Mouse (Mus musculus): ENCODE data around the gene Parvb. TPM values are rescaled to one million over a fixed set of nuclear protein-coding genes. Genes with fewer than 3 reads are reported as not detected.
"Not testable (repeated sequence)": the region's sequence is repeated elsewhere in the genome, so short reads cannot be mapped to it uniquely, and the experiment has no call there.

Gene Parvb
- total RNA-seq, 2 experiments from 2014 or later = 33.2 to 42.1 TPM

GRCm38 (mm10) chr15:84258602-84259355 lies 26.9 kb downstream of the Parvb start:
- peak; percentile 57 for DNase-seq

- peak; percentile 89 for DNase-seq
These were observed 28.4 kb downstream of the Parvb start for GRCm38 (mm10) chr15:84260123-84260822.

- DNase-seq = no peak
These were observed 30.8 kb downstream of the Parvb start for GRCm38 (mm10) chr15:84262630-84263029.

- DNase-seq = no peak
These were observed 31.7 kb downstream of the Parvb start for GRCm38 (mm10) chr15:84263573-84263972.

GRCm38 (mm10) chr15:84265141-84265540 lies 33.3 kb downstream of the Parvb start:
- peak; percentile 71 for DNase-seq

GRCm38 (mm10) chr15:84266290-84266689 lies 34.4 kb downstream of the Parvb start:
- DNase-seq = no peak

- peak; percentile 67 for DNase-seq
These were observed 35.9 kb downstream of the Parvb start for GRCm38 (mm10) chr15:84267720-84268260.

- DNase-seq = peak; percentile 47
These were observed 37.3 kb downstream of the Parvb start for GRCm38 (mm10) chr15:84269107-84269633.

- no peak for DNase-seq
These were observed 38.2 kb downstream of the Parvb start for GRCm38 (mm10) chr15:84270032-84270431.

- peak; percentile 53 for DNase-seq
These were observed 38.6 kb downstream of the Parvb start for GRCm38 (mm10) chr15:84270463-84270862.

GRCm38 (mm10) chr15:84276066-84276465 lies 44.2 kb downstream of the Parvb start:
- no peak for DNase-seq

- no peak for DNase-seq
These were observed 46.2 kb downstream of the Parvb start for GRCm38 (mm10) chr15:84278091-84278490.

GRCm38 (mm10) chr15:84278656-84279055 lies 46.8 kb downstream of the Parvb start:
- no peak for DNase-seq

GRCm38 (mm10) chr15:84280309-84280708 lies 48.5 kb downstream of the Parvb start:
- no peak for DNase-seq

GRCm38 (mm10) chr15:84280712-84281347 lies 49.0 kb downstream of the Parvb start:
- peak; percentile 58 for DNase-seq

GRCm38 (mm10) chr15:84282206-84283085 lies 50.6 kb downstream of the Parvb start:
- no peak for DNase-seq

GRCm38 (mm10) chr15:84284059-84284458 lies 52.2 kb downstream of the Parvb start:
- DNase-seq = peak; percentile 64

- DNase-seq = no peak
These were observed 53.6 kb downstream of the Parvb start for GRCm38 (mm10) chr15:84285453-84285852.

- DNase-seq = not testable (repeated sequence)
These were observed 57.1 kb downstream of the Parvb start for GRCm38 (mm10) chr15:84288953-84289352.

GRCm38 (mm10) chr15:84291097-84291496 lies 59.3 kb downstream of the Parvb start:
- DNase-seq = no peak

GRCm38 (mm10) chr15:84293590-84293989 lies 61.7 kb downstream of the Parvb start:
- no peak for DNase-seq

Data from adrenal gland, postnatal 10 days (tissue).